Mouse (Mus musculus) brain, adult 2 months (tissue): ENCODE measurements around the gene Cacng2.

ENCODE experiments used
- DNase-seq: peaks from one replicate; pipeline ENCODE4 v3.0.0; 2011; ENCODE audit warnings: low read depth, low spot score

Gene Cacng2

DNA sequence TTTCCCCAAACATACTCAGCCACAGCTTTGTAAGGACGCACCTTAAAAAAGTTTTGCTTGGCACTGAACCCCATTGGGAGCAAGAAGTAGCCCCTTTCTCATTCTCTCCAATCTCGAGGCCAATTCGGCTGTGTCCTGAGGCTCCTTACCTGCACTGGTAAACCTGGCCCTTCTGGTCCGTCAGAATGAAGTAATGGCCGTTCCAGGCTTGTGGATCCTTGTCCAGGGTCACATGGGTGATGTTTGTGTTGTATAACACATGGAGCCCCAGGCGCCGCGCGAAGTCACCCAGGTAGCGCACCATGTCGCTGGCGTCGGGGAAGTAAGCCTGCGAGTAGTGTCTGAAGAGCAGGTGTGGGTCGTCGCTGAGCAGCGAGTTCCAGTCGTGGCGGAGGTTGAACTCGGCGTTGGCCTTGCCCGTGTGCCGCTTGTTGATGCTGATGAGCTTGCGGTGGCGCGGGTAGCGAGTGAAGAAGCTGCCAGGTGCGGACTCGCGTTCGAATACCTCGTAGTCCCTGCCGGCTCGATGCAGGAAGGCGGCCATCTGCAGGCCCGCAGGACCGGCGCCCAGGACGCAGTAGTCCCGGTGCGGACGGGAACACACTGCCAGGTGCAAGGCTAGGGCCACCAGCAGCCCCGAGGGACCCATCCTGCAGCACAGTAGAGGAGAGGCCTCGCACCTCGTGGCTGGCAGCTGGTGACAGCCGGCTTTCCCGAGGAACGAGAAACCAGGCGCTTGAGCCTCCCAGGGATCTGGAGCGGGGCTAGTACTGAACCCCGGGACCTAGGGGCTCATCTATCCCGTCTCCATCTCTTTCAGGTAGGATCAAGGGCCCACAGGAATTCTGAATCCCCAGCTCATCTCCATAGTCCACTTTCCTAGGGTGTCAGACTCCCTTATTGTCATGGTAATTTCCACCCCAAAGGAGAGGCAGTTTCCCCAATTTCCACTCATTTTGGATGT is 164.1 kb downstream of the Cacng2 start:
- peak; percentile 45 for DNase-seq

DNA sequence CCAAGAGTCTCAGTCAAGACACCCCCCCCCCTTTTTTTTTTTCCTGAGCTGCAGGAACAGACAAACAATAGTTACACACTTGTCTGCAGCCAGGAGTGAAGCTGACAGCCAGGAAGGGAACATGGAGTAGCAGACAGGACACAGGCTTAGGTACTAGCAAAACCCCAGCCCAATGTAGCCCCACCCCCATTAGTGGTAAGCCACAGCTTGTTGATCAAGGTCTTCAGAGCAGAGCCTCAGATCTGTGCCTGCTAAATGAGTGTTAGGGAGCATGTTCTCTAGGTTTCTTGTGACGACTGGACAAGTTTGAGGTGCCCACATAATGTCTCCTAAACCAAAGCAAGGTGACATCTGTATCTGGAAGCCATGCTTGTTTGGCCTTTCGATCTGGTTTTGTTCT is 165.5 kb downstream of the Cacng2 start:
- DNase-seq: no peak

DNA sequence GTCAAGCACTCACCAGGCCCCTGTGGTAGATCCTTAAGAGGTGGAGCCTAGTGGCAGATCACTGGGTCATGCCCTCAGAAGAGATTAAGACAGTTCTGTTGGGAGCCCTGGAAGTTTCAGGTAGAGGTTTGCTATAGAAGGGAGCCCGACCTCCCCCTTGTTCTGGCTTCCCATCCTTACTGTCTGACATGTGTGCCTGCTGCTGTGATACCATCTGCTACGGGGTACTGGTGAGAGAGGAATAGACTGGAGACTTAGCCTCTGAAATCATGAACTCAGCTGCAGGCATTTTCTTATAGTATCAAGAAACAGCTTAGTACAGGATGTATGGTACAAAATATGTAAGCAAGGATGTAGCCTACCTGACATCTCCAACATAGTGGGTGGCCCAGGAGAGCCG is 166.9 kb downstream of the Cacng2 start:
- peak; percentile 92 for DNase-seq

DNA sequence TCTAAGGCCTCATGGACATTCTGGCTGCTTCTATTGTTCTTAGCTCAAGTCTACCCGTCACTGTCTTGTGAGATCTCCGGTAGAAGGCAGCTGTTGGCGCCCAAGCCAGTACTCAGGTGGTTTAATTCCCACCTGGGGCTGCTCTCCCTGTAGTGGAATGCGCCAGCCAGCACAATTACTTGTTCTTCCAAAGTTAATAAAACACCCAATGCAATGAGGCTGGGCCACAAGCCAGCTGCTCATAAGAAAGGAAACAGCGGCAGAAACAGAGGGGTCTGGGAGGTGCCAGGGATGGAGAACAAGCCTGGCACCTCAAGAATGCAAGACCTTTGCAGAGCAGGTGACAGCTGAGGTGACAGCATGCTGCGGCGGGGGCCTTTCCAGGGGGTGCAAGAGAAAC is 170.8 kb downstream of the Cacng2 start:
- no peak for DNase-seq

DNA sequence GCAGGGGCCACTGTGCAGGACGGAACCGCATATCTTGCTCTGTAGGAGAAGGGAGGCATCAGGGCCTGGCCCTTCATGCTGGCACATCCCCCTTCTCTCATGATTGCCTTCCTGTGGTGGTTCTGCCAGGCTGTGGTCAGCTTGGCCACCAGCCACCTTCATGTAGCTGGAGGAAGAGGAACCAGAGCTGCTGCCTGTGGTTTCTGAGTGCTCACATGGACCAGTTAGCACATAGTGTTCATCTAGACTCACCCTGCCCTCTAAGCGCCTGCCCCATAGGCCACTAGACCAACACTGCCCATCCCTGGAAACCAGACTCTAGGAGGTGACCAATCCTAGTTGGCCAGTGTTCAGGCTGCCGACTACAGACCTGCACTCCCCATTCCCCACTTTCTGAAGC is 174.1 kb downstream of the Cacng2 start:
- DNase-seq: peak; percentile 56
